Mouse (Mus musculus): Measurements from ENCODE around the gene Bag6.

Bag6 gene

DNA sequence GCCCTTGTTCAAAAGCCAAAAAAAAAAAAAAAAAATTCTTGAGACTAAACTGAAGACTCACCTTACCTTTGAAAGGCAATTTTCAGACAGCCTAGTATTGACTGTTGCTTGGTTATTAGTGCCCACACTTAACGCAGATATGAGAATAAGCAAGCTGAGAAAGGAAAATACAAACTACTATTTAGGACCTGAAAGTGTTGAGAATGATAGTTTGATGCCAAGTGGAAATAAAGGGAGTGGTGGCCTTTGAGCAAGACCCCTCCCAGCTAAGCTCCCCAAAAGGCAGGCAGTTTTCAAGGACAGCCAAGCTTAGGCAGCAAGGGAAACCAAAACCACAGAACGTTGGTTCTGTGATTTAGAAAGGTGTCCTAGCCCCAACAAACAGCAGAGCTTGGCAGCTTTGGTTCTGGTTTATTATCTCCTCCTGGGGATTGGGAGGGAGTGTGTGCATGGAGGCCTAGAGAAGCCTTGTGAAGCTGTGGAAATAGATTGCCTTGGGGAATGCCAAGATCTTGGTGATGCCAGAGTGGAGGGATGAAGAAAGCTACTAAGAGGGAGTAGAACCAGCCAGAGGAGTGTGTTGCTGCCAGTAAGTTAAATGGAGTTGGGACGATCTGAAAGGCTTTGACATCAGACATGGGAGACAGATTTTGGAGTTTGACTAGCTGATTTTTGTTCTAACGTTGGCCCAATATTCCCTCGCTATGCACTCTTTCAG, 13.1 kb downstream of the Bag6 start:
- peak; percentile 32 for DNase-seq (ENCODE audit: low read depth)

DNA sequence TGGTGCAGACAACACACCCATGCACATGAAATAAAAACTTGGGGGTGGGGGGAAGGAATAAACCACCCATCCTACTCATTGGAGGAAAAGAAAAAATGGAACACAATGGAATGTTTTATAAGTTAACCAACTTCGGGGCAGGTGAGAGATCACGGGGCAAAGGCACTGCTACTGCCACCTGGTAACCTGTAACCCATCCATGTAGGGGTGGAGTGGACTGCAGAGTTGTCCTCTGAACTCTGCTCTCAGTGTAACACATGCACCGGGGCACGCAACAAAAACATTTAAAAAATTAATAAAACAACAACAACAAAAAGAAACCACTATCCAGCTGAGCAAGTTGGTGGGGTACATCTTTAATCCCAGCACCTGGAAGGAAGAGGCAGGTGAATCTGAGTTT, 17.1 kb downstream of the Bag6 start:
- no peak for DNase-seq (ENCODE audit: low read depth)

DNA sequence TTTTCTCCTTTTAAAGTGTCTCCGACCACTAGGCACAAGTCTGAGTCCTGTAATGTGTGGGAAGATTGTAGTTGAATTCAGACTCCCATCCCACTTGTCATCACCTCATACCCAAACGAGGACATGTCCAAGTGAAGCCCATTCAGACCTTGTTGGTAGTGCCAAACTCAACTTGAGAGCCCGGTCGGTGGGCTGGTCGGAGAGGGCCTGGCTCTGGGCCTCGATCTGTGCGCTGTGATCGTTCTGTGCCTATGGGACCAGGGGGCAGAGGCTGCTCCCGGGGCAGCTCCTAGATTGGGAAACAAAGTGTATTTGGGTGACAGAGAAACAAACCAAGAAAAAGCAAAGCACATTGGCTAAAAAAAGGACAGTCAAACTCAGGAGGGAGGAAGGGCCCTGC, 18.1 kb downstream of the Bag6 start:
- DNase-seq (ENCODE audit: low read depth): no peak

DNA sequence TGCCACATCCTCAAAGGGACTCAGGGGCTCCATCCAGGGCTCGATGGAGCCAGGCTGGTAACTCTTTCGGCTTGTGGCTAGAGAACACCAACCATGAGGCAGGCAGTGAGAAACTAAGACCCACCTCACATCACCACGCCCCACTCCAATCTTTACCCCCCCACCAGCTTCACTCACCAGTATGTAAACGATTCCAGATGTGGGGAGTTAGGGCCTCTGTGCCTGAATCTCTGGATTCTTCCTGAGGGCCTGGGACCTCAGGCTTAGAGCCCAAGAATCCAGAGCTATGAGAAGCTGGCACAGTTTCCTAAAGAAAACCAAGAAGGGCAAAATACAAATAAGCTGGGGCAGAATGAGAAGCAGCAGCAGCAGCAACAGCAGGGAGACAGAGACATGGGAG, 19.0 kb downstream of the Bag6 start:
- no peak for DNase-seq (ENCODE audit: low read depth)

DNA sequence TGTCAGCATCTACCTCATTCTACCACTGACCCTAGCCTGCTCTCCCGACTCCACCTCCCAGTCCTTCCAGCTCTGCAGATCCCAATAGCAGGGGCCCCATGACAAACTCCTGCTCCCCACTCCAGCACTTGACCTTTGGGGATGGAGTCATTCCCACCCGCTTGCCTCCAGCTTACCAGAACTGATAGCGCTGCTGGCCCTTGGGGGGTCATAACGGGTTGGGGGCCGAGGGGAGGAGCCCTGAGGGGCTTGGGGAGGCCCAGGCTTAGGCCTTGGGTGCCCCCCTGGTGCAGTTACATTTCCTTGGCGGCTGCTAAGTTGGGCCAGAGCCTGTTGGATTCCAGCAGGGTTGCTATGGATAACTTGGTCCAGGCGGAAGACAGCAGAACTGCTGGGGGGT, 19.6 kb downstream of the Bag6 start:
- DNase-seq (ENCODE audit: low read depth): no peak

DNA sequence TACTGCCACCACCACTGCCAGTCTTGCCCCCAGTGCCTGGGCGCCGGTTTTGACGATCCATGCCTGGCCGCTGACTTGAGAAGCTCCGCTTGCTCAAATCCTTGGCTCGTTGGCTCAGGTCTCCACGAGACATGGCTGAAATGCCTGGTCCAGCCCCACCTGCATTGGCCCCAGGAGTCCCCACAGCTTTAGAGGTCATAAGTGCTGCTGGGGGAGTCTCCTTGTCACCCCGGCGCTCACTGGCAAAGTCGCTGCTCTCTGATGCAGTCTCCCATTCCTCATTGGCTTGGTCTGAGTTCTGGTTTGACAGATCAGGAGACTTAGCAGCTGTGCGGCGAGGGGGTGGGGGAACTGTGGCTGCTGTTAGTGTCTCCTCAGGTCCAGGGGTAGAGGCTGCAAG, 20.5 kb downstream of the Bag6 start:
- DNase-seq (ENCODE audit: low read depth): no peak

DNA sequence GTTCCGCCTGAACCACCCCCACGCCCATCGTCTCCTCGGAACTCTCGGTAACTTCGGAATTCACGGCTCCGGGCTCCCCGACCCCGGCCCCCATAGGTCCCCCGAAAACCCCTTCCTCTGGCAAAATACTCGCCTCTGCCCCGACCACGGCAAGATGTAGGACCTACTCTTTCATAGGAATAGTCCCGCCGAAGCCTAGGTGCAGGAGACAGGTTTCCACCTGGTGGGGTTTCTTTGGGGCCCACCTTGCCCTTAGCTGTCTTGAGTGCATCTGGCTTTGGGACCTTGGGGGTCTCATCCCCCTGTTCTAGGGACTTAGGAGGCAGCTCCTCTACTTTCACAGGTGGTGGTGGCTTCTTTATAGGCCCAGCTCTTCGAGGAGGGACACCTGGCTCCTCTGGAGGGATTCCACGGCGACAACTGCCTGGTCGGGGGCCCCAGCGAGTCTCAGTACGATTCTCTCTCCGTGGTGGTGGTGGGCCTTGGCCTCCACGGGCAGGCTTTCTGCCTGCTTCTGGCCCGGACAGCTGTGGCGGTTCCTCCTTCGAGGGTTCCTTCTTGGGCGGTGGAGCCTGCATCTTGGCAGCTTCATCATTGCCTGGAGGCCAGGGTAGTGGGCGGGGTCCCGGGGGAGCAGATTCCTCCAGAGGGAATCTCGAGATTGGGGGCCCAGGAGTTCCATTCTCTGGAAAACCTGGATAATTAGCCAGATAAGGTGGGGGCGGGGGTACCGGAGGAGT, 21.7 kb downstream of the Bag6 start:
- no peak for DNase-seq (ENCODE audit: low read depth)

DNA sequence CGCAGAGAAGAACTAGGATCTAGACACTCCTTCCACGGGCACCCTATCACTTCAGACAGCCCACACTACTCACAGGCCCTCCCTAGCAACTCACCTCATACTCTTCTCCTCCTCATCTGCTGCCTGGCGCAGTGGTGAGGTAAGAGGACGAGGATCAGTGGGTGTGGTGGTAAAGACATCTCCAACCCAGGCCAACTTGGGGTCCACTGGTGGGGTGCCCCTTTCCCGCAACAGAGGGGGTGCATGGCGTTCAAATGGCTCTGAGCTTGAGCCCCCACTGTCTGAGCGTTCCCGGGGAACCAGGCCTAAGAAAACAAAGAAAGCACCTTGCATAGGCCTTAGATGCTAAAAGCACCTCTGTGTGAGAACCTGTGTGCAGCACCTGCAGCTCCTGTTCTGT, 22.3 kb downstream of the Bag6 start:
- no peak for DNase-seq (ENCODE audit: low read depth)

DNA sequence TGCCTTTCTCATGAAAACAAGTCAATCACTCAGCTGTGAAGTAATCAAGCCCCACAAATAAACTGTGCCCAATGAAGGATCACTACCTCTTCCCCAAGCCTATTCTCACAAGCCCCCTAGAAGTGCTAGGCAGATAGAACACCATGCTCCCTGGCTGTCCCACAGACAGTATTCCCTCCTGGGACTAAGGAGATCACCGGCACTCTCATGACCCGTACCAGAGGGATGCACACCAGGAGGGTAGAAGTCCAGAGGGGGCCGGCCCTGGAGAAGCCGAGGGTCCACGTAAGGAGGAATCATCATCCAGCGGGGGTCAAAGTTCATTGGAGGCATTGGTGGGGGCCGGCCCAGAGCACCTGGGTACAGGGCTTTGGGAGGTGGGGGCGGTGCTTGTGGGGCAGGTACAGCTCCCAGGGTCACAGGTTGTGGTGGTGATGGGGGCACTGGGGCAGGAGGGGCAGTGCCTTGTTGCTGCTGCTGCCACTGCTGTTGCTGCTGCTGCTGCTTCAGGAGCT, 22.7 kb downstream of the Bag6 start:
- DNase-seq (ENCODE audit: low read depth): no peak

DNA sequence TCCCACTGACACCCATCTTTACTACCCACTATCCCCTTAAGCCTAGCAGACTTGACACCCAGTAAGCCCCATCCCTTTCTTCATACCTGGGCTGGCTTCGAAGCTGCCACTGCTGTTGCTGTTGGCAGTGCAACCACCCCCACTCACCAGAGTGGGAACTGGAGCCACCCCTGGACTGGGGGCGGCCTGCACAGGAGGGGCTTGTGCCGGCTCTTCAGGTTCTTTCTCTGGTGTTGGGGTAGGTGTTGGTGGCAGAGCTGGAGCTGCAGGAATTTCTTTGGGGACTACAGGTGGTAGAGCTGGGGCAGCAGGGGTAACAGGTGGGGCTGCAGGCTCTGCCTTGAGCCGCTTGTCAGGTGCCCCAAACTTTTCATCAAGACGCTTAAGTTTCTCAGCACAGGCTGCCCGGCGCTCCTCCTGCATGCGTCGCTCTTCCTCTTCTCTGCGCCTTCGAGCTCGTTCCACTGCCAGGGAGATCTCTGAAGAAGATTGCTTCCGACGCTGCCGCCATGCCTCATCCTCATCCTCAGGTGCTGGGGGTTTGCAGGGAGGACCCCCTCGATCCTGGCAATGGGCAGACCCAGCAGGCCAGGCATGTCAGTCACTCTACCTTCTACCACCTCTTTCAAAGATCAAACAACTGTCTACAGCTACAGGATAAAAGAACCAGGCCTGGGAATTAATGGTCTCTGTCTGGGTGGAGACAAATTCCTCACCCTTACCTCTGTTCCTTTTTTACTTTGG, 24.0 kb downstream of the Bag6 start:
- no peak for DNase-seq (ENCODE audit: low read depth)

DNA sequence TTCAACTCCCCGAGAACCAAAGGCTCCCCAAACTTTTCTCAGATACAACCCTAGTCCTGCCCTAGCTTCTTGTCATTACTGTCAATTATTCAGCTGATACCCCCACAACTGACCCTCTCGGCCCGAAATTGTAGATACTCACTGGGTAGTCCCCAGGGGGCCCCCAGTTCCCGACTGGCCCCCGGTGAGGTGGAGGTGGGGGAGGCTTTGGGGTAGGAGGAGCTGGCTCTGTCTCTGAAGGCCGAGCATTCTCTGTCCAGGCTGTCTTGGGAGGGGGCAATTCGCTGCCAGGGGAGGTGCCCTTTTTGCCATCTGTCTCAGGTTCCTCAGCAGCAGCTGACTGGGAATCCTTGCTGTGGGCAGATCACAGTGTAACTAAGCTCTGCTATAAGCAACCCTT, 24.7 kb downstream of the Bag6 start:
- no peak for DNase-seq (ENCODE audit: low read depth)

DNA sequence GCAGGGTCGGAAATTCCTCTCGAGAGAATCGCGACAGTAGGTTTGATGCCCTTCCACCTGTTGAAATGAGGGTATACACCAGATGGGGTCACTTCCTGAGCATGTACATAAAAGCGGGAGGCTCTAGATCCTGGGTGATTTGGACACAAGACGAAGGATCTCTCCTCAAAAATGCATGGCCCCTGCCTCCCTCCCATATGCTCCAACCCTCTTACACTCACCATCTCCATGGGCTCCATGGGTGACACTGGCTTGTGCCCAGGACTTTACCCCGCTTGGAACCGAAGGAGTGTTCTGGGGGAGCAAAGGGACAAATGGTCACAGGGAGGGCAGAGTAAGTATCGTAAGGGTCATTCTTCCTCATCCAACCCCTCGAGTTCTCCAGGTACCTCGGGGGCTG, 26.4 kb downstream of the Bag6 start:
- no peak for DNase-seq (ENCODE audit: low read depth)

DNA sequence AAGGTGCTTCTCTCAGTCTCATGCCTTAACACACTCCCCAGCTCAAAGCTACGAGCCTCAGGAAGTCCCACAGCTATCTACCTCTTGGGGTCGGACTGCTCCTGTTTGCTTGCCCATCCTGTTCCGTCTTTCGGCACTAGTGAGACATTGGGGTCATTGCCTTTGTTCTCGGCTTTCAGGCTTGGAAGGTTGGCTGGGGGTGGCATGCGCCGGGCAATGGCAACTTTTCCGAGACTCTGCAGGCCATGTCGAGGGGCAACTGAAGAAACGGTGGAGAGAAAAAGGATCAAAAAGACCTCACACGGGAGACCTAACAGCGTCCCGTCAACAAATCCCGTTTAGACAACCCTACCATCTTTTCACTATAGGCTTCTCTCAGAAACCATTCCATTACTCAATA, 27.1 kb downstream of the Bag6 start:
- no peak for DNase-seq (ENCODE audit: low read depth)

DNA sequence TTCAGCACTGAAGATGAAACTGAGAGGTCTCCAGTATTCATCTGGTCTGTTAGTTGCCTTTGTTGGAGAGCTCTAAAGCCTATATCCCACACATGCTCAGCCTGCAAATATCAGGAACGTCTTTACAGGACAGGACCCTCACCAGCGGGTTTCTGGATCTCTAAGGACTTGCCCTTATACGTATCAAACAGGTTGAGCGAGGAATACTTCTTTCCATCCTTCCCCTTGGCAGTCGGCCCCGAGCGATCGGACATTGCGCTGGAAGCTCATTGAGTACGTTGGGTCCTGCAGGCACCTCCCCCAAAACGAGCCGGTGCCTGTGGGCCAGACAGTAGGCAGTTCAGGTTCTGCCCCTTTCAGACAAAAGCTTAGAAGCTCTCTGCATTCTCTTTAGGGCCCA, 27.8 kb downstream of the Bag6 start:
- no peak for DNase-seq (ENCODE audit: low read depth)

DNA sequence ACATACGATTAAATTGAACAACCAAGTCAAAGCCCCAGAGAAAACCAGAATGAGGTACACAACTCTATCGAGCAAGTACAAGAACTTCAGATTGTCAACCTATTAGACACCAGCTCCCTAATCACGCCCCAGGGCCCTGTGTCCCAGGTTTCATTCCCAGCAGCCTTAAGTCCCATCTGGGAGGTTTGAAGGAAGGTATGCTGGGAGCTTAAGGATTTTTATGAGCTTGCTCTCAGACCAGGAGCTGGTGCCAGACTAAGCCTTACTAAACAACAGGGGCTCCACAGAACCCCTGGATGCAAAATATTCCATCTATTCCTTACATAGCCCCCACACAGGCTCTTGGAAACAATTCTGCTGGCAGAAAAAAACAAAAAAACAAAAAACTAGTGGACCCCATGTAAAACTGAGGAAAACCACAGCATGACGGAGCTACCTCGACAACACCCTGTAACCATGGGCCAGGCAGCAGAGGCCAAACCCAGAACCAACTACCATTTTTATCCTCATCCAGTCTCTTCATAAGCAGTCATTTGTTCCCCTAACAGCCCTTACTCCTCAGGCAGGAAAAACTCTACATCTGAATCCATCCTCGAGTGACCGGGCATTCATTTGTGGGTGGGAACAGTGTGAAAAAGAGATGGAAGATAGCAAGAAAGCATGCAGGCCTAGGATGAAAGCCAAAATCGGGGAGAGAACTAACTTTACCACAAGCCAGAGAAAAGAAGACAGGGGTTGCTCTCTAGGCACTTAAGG, 28.5 kb downstream of the Bag6 start:
- peak; percentile 37 for DNase-seq (ENCODE audit: low read depth)

DNA sequence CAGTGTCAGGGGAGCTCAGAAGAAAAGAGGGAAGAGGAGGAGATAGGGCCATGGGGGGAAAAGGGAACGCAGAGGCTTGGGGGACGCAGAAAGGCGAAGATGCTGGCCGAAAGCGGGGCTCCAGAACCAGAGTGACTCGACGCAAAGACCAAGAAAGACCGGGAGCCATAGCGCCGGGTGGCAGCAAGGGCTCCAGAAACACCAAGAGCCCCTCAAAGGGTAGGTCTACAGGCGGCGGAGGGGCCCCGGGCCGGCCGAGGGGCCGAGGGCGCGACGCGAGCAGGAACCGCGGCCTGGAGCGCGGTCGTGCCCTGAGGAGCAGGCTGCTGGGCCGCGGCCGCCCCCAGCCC, 29.2 kb downstream of the Bag6 start:
- DNase-seq (ENCODE audit: low read depth): no peak

DNA sequence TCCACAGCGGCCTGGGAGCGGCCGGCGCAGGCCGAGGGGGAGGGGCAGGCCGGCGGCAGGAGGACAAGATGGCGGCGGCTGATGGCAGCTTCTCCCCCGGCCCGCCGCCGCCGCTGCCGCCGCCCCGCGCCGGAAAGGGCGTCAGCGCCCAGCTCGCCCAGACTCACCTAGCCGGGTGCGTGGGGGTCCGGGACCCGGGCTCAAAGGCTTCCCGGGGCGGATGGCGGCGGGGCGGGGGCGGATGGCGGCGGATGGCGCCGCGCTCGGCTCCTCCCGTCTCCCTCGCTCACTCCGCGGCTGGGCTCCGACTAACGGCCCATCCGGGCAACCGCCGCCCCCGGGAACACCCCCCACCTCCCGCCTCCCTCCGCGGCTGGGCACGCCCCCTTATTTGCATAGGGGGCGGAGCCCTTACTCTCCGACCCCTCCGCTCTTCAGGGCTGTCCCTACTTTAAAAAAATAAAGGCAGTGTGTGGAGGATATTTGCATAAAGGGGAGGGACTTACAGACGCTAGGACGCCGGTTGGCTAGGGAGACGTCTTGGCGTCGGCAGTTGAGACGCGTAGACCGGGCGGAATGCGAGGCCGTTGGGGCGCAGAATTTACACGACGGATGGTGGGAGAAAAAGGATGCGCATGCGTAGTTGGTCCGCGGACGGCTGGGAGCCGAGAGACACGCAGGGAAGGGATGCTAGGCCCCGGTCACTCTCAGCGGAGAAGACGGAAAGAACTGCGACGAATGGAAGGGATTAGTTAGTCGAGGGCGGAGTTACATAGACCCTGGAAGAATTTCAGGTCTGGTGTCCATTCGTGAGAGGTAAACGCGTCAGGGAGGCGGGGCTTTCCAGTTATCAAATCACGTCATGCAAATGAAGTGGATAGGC, 29.8 kb downstream of the Bag6 start, which contains the start of gene Prrc2a:
TSS of gene Prrc2a (minus strand) at position 330 of the 883 bp plus-strand sequence.
- peak; percentile 100 for DNase-seq (ENCODE audit: low read depth)

DNA sequence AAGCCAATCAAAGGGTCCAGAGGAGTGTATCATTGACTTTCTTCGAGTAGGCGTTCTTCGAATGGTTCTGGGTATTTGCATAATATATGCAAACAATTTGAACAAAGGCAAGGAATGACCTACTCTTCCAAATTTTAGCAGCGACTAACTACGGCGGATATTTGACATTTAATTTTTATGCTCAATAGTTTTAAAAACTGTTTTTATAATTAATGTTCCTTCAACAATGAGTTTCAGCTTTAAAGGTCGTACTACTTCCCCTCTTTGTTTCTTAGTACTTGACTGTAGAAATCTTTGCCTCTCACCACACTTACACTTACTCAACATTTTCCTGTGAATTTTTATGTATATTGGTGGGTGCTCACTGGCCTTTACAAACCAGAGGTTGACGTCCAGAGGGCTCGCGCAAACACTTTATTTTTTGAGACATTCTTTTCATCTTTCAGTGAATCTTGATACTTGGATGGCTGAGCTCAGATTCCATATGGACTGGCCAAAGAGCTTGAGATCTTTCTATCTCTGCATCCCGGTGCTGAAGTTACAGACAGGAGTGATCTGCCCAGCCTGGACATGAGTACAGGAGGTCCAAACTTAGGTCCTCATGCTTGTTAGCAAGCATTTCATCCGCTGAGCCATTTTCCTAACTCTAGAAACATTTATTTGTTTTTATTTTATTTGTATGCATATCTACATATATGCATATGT, 30.6 kb downstream of the Bag6 start:
- no peak for DNase-seq (ENCODE audit: low read depth)

DNA sequence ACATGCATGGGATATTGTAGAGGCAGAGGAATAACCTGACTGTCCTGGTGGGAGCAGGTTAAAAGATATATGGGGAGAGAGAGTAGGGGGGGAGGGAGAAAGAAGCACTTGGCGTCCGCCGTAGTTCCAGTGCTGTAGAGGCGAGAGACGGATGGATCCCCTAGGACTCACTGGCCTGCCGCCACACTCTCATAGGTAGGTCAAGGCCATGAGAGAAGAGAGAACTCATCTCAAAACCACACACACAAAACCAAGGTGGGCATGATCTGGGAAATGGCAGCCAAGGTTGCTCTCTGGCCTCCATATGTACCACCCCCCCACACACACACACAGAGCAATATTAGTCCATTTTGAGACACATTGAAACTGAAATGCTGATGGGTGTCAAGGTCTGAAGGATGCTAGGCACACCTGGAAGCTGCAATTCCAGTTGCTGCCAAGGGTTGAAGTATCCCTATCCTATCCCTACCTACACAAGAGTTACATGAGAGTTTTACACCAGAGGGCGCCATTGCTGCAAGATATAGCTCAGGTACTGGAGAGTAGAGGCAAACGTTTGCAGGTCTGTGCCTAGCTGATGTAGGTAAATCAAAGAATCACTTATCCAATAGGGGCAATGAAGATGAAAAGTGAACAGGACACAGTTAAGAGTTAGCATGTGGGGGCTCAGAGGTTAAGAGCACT, 31.5 kb downstream of the Bag6 start:
- DNase-seq (ENCODE audit: low read depth): peak; percentile 89

DNA sequence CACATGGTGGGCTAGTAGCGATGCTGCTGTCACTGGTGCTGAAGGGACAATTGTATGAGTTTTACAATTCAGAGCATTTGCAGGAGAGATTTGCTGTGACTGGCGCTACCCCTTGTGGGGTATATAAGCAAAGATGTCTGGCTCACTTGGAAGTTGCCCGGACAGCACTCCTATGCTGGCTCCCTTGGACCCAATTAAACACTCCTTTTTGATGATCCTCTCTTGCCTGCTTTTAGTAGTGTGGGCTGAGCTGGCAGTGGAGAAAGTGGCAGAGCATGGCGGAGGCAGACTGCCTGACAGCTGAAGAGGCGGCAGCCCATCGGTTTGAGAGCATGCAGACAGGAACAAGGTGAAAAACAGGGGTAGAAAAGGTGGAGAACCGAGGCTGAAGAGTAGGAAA, 32.8 kb downstream of the Bag6 start:
- no peak for DNase-seq (ENCODE audit: low read depth)
